Mouse (Mus musculus): Measurements from ENCODE around the gene Dst.

The Dst gene

GRCm38 (mm10) chr1:34128796-34129195, 220.8 kb downstream of the Dst start:
- DNase-seq (ENCODE audit: low spot score in 2 of 2), result no peak

DNA sequence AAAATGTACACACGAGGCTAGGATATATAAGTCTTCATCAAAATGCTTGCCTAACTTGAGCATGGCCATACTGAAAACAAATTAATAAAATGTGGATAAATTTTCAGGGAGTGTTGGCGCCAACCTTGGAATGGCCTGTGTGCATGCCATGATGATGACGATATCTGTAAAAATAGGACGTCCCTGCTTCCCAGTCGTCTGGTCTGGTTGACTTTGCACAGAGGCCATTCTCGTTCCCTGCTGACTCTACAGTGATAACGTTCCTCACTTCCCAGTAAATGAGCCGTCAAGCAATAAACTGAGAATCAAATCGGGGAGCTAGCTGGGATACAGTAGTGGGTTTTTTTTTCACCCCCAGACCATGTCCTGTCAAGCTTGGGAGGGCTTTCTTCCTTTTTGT, 221.7 kb downstream of the Dst start:
- DNase-seq (ENCODE audit: low spot score in 2 of 2), result no peak

- no peak for DNase-seq (ENCODE audit: low spot score in 2 of 2)
Measured at GRCm38 (mm10) chr1:34130804-34131203, 222.8 kb downstream of the Dst start.

GRCm38 (mm10) chr1:34132875-34133274, 224.8 kb downstream of the Dst start:
- DNase-seq (ENCODE audit: low spot score in 2 of 2), result no peak

DNA sequence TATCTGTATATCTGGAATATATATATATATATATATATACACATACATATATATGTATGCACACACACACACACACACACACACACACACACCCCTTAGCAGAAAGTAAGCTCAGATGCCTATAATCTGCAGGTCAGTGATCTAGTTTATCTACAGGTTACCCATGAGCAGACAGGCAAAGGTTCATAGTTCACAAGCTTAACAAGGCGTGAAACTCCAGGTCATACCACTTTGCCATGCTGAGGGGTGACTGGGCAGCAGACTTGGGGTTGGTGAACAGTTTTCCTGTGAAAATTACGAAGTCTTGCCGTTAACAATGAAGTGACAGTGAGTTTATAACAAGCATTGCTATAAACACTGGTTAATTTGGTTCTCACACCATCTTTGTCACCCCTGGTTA, 227.5 kb downstream of the Dst start:
- DNase-seq (ENCODE audit: low spot score in 2 of 2), result no peak

DNA sequence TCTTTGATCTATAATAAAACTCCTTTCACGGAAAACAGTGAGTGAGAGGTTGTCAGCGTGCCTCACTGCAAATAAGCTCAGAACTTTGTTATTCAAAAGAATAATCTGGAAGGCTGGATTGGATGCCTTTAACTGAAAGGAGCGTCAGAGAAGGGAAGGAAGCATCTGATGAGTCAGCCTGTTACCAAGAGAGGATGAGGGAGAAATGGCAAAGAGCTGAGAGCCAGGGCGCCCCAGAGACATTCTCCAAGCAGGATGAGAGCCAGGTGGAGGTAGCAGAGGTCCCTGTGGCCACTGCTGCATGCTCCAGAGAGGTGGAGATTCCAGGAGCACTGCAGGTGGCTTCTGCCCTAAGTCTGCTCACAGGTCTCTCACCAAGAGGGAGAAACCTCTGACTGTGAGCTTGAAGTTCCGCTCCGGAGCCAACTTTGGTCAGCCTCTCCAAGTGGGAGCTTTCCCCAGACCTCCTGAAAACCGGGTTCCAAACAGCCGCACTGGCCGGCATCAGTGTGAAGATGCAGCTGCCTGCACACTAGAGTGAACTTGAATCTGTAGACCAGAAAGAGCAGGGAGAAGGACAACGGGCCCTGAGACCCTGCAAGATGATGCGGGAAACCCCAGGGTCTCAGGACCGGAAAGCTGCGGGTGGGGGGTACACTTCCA, 231.3 kb downstream of the Dst start:
- DNase-seq (ENCODE audit: low spot score in 2 of 2), result no peak

DNA sequence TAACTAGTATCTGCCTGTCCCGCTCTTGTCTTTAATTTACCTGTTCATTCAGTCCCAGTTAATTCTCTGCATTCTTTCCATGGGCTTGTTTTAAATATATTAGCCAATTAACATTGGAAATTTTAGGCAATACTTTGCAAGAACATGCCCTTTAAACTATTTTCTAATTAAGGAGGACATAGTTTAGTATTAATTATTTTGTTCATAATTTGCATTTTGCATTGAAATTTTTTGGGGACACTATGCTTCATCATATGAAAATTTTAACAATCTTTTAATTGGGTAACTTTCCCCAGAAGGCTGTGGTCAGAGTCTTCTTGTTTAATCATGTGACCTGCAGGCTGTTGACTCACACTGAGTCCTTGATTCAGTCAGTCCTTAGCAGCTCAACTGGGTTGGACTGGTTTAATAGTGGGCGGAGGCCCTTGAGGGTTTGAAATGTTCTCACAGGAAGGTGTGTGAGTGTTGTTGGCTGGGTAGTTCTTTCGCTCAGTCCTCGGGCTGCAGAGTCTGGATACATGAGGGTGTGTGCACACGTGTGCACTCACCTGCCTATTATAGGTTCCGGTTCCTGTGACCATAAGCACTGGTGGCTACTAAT, 231.9 kb downstream of the Dst start:
- no peak for DNase-seq (ENCODE audit: low spot score in 2 of 2)

DNA sequence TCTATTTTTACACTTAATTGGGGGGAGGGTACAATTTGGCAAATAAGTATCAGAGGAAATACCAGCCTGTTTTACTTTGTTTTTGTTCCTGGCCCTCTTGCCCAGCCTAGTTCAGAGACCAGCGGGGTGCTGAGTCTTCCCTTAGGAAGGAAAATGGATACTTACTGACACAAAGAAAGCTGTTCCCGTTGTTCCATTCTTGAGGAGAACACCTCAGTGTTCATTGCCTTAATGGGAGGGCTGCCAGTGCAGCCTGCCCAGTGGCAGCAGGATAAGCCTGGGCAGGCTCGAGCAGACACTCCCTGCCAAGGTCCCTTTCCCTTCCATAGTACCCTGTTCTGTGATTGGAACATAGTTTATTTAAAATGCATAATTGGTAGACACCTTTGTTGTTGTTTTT, 232.7 kb downstream of the Dst start:
- DNase-seq (ENCODE audit: low spot score in 2 of 2), result no peak

DNA sequence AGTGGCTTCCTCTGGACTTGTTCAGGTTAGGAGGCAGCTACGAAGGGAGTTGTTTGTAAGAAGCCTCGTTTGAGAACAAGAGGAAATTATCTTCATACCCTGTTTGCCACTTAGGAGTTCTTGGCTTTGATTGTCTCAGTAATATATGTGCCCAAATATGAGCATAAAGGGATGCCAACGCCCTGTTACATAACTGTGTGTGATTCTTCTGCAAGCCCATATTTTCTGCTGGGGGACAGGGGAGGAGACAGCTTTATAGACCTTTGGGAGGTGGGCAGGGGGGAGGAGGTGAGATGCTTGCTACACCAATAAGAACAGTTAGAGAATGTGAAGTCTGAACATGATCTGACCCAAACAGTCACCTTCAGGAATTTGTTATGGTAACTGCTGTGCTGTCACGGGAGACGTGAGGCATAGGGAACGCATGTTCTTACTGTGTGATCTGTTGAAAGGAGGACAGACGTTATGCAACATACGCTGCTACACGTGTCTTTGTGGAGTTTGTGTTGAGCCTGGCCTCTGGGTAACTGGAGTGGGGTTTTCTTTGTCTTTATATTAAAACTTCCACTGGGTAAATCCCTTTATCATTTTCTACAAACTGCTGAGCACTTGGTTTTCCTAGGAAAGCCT, 235.0 kb downstream of the Dst start:
- DNase-seq (ENCODE audit: low spot score in 2 of 2), result no peak

DNA sequence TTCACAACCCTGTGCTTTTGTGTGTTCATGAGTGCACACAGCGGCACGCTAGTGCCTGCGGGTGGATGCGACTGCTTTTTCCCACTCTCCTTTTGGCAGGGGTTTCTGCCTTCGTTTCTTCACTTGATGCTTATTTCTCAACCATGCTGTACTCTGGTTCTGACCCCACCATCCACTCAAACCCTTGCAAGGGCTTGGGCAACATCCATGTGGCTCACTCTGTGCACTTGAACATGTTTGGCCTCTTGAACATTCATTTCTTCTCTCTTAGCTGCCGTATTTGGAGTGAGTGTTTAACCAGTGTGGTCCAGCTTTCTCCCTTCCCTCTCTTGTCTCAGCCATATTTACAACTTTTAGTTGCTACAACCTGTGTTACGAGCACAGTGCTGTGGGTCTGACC, 236.8 kb downstream of the Dst start:
- DNase-seq (ENCODE audit: low spot score in 2 of 2), result no peak

GRCm38 (mm10) chr1:34148039-34148438, 240.0 kb downstream of the Dst start:
- no peak for DNase-seq (ENCODE audit: low spot score in 2 of 2)

- no peak for DNase-seq (ENCODE audit: low spot score in 2 of 2)
Measured at GRCm38 (mm10) chr1:34150416-34151093, 242.5 kb downstream of the Dst start.

DNA sequence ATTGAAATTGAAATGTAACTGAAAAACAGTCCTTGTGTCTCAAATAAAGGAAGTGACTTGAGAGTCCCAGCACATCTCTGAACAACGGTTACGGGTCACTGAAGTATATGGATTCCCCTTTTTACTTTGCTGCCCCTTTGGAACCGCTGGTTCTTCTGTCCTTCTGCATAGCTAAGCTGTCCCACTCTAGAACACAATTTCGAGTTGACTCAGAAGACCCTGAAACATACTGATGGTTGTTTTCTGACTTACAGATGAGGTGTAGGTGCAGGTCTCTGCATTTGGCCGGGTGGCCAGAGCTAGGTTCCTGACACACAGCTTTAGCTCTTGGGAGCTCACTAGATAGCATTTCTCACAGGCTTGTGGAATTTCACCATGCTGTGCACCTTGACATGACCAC, 244.7 kb downstream of the Dst start:
- no peak for DNase-seq (ENCODE audit: low spot score in 2 of 2)

DNA sequence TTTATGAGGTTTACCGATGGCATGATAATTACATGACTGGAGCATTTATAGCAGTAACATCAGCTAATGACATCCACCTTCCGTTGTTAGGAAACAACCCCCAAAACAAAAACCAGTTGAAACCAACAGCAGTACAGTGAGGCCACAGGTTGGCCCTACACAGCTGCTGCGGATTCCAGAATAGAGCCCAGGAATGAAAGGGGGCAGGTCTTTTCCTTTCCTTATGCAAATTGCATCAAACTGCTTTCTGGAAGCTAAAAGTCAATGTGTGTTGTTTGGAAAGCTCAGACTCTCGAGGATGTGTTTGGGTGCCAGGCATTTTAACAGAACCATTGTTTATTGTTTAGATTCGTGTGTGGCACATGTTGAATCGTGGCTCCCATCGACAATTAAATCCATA, 248.0 kb downstream of the Dst start:
- DNase-seq (ENCODE audit: low spot score in 2 of 2), result no peak

DNA sequence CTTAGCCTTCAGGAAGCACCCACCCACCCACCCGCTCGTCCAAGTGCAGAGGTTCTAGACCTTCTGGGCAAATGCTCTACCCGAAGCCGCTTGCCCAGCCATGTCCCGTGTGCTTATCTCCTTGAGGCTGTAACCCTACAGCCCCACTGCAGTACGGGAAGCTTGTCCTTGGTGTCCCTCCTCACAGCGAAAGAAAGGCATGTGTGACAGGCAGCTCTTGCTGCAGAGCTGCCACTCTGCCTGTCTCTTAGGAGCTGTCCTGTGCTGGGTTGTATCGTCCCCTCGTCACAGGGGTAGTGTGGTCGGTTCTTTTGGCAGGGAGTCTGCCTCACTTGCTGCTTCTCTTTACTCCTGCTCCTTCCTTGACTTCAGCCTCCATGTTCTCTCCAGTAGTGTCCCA, 249.7 kb downstream of the Dst start:
- no peak for DNase-seq (ENCODE audit: low spot score in 2 of 2)

- DNase-seq (ENCODE audit: low spot score in 2 of 2), result no peak
Measured at GRCm38 (mm10) chr1:34158822-34159221, 250.8 kb downstream of the Dst start.

DNA sequence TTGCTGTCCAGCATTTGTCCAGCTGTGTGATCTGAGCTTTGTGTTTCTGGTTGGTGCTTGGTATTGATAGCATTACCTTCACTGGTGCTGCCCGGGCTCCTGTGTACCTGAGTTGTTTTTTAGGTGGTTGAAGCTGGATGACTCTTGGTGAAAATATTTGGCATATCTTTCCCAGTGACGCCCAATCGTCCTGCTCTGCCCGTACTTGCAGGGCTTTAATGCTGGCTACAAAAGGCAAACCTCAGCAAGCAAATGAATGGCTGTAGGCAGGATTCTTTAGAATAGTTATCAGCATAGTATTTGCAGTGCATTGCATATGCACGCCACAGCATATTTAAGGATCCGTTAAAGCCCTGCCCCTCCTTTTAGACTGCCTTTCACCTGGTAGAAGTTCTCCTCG, 251.9 kb downstream of the Dst start:
- no peak for DNase-seq (ENCODE audit: low spot score in 2 of 2)

GRCm38 (mm10) chr1:34164616-34165295, 256.7 kb downstream of the Dst start:
- peak; percentile 60 to 76 for DNase-seq (ENCODE audit: low spot score in 2 of 2)

- no peak for DNase-seq (ENCODE audit: low spot score in 2 of 2)
Measured at GRCm38 (mm10) chr1:34165926-34166325, 257.9 kb downstream of the Dst start.

GRCm38 (mm10) chr1:34167151-34168057, 259.4 kb downstream of the Dst start:
- DNase-seq (ENCODE audit: low spot score in 2 of 2), result no peak

DNA sequence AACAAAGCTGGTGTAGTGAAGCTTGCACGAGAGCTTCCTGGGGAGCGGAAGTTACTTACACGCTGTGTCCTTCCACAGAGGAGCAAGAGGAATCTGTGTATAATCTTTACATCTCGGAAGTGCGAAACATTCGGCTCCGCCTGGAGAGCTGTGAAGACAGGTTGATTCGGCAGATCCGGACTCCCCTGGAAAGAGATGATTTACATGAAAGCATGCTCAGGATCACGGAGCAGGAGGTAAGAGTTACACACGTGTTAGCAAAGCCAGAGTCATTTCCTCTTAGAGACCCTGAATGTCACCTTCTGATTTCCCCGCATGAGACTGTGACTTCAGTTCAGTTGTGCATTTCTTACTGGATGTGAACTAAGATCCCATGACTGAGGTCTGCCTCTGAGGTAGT, 261.1 kb downstream of the Dst start:
- DNase-seq (ENCODE audit: low spot score in 2 of 2), result no peak

Data from thymus, postnatal 10 days (tissue).